Mouse (Mus musculus): ENCODE data around the gene Xpnpep1. TPM values are rescaled to one million over a fixed set of nuclear protein-coding genes. Genes with fewer than 3 reads are reported as not detected.
A peak's percentile ranks its signal among the peaks of the same experiment; 100 is the strongest.

Xpnpep1 gene
- polyA plus RNA-seq, 1 experiment from 2014 or later = 150 TPM

DNA sequence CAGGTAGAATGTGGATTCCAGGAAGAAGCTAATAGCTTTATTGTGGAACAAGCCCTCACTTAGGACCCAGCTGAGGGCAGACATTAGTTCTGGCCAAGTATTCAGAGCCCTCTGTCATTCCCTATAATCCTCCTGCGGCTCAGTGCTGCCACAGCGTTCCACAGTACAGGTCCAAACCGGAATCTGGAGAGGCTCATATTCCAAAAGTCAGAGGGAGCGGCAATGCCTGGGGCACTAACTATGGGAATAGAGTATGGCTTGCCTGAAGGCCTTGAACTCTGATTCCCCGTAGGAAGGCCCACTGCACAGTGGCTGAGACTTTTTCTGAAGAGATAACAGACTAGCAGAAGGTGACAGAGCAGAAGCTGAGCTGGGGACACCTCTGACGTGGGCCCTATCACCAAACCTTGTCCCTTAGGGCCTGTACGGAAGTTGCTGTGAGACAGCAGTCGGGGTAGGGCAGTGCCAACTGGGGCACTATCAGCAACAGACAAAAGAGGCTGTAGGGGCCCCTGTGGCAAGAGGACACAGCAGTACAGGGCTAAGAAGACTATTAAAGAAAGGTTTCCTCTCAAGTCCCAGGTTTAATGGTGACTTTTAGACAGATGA lies 18.8 kb upstream of the Xpnpep1 start:
- H3K4me1 ChIP-seq (replicated peaks; ENCODE audit: control insufficient read depth, insufficient read depth, low read length) = no peaks in the 10 kb centered on the region
- no peak overlapping the region for H3K9ac ChIP-seq (ENCODE audit: low read length)
- no peak overlapping the region for H3K4me3 ChIP-seq (ENCODE audit: low read depth, low read length)
- H3K4me2 ChIP-seq (ENCODE audit: low read depth, low read length, severe bottlenecking) = no peak overlapping the region
- H3K27me3 ChIP-seq (ENCODE audit: control insufficient read depth, insufficient read depth, low read length) = no peaks in the 10 kb centered on the region
- DNase-seq (ENCODE audit: low spot score) = no peak
- WGBS = 85% methylated on average over 8 of the region's 8 CpGs
- no peaks in the 10 kb centered on the region for H3K9me3 ChIP-seq (ENCODE audit: control insufficient read depth, low read length)
- ATAC-seq (replicated peaks; ENCODE audit: low FRiP score) = no peak
- H3K27ac ChIP-seq (ENCODE audit: low read depth, low read length) = no peak overlapping the region
- no peaks in the 10 kb centered on the region for H3K36me3 ChIP-seq (ENCODE audit: control insufficient read depth, insufficient read depth, low read length)

DNA sequence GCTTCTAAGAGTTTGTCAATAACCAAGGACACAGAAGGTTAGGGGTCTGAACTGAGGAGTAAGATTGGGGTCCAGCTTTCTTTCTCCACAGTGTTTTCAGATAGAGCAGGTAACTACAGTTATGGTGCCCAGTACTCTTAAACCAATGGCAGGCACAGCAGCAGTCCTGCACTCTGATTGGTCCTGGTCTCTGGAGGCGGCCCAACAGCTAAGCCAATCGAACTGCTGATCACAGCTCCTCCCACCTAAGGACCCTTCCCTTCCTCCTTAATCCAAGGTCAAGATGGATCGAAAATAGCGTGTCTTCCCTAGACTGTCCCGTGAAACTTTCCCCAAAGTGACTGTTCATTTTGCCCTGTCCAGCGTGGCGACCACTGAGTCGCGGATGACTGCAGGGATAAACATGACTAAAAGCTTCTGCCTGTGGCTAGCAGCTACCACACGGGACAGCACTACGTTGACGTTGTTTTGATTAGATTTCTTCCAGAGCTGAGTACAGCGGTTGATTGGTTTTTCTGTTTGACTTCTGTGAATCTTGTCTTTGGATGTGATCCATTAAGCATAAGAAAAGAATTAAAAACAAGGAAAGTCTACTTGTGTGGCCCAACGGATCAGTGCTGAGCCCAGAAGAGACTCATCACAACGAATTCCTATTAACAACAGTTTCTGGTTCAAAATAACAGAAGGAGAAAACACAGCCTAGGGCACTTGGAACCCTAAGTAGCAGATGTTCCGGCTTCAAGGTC lies 18.1 kb upstream of the Xpnpep1 start:
- no peak overlapping the region for H3K27ac ChIP-seq (ENCODE audit: low read depth, low read length)
- no peak overlapping the region for H3K9ac ChIP-seq (ENCODE audit: low read length)
- WGBS = 88% methylated on average over 16 of the region's 16 CpGs
- no peak overlapping the region for H3K4me3 ChIP-seq (ENCODE audit: low read depth, low read length)
- DNase-seq (ENCODE audit: low spot score) (no peak), ATAC-seq (replicated peaks; ENCODE audit: low FRiP score) (no peak)
- H3K36me3 ChIP-seq (ENCODE audit: control insufficient read depth, insufficient read depth, low read length) = no peaks in the 10 kb centered on the region
- H3K27me3 ChIP-seq (ENCODE audit: control insufficient read depth, insufficient read depth, low read length) = no peaks in the 10 kb centered on the region
- H3K4me1 ChIP-seq (replicated peaks; ENCODE audit: control insufficient read depth, insufficient read depth, low read length) = no peaks in the 10 kb centered on the region
- no peaks in the 10 kb centered on the region for H3K9me3 ChIP-seq (ENCODE audit: control insufficient read depth, low read length)
- no peak overlapping the region for H3K4me2 ChIP-seq (ENCODE audit: low read depth, low read length, severe bottlenecking)

DNA sequence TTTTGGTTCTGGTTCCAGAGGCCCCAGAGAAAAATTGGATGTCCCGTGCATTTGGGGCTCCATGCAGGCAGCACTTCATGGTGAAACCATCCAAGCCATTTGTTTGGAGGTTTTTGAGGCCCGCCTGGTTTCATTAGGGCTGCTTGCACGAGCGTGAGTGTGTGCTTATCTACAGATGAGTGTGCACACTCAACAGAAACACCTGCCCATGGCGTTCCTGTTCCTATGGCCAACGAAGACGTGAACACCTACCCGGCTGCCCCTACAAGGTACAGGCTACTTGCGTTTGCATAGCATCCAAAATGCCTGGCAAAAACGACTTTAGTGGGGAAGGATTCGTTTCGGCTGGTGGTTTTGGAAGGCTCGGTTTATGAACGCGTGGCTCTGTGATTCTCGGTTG lies 13.3 kb upstream of the Xpnpep1 start:
- Histone ChIP-seq H3K4me3 (ENCODE audit: low read depth, low read length) (no peak overlapping the region), H3K27me3 (ENCODE audit: control insufficient read depth, insufficient read depth, low read length) (no peaks in the 10 kb centered on the region), H3K36me3 (ENCODE audit: control insufficient read depth, insufficient read depth, low read length) (no peaks in the 10 kb centered on the region), H3K4me2 (ENCODE audit: low read depth, low read length, severe bottlenecking) (no peak overlapping the region), H3K4me1 (replicated peaks; ENCODE audit: control insufficient read depth, insufficient read depth, low read length) (peaks cover 7% of the 10 kb centered on the region; the same call in 1 of the 2 replicates), H3K9me3 (ENCODE audit: control insufficient read depth, low read length) (no peaks in the 10 kb centered on the region), H3K9ac (ENCODE audit: low read length) (no peak overlapping the region), H3K27ac (ENCODE audit: low read depth, low read length) (no peak overlapping the region)
- DNase-seq (ENCODE audit: low spot score) (no peak), ATAC-seq (replicated peaks; ENCODE audit: low FRiP score) (no peak)
- 92% methylated on average over 16 of the region's 16 CpGs for WGBS

- Histone ChIP-seq H3K4me3 (ENCODE audit: low read depth, low read length) (no peak overlapping the region), H3K4me2 (ENCODE audit: low read depth, low read length, severe bottlenecking) (peak overlapping the region; percentile 36), H3K36me3 (ENCODE audit: control insufficient read depth, insufficient read depth, low read length) (no peaks in the 10 kb centered on the region), H3K9ac (ENCODE audit: low read length) (no peak overlapping the region), H3K27ac (ENCODE audit: low read depth, low read length) (no peak overlapping the region), H3K9me3 (ENCODE audit: control insufficient read depth, low read length) (no peaks in the 10 kb centered on the region), H3K27me3 (ENCODE audit: control insufficient read depth, insufficient read depth, low read length) (no peaks in the 10 kb centered on the region), H3K4me1 (replicated peaks; ENCODE audit: control insufficient read depth, insufficient read depth, low read length) (peaks cover 7% of the 10 kb centered on the region; the same call in 1 of the 2 replicates)
- ATAC-seq (replicated peaks; ENCODE audit: low FRiP score) (no peak; the same call in 1 of the 2 replicates), DNase-seq (ENCODE audit: low spot score) (peak; percentile 67)
- whole genome bisulfite sequencing = 22% methylated on average over 19 of the region's 19 CpGs
Observed at GRCm38 (mm10) chr19:53052031-53052670, 12.1 kb upstream of the Xpnpep1 start.

DNA sequence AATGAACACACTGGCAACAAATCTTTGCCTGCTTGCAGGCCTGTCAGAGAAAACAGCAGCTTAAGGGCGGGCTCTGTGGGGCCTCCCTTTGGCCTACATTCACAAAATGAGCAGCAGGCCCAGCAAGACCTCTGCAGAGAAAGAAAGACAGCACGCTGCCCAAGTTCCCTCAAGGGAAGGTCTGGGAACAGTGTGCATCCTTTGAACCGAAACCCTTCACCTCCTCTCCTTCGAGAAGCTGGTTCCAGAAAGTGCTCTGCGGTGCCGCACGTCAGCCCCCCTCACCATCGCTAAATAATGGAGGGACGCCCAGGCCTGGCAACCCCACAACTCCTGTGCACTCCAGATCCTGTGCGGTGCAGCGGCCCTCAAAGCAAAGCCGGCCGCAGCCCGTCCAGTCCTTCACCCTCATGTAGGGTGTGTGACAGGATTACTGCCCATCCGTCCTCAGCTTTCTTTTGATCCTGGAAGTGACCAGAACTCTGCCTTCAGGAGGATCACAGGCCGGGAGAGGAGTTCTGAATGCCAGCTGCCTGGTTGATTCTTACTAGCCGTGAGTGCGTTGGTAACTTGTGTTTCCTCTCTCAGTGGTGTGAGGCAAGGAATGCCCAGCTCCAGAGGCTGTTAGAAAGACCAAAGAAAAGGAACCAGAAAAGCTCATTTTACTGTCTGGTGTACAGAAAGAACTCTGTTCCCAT lies 11.4 kb upstream of the Xpnpep1 start:
- 65% methylated on average over 18 of the region's 18 CpGs for WGBS
- Histone ChIP-seq H3K9me3 (ENCODE audit: control insufficient read depth, low read length) (no peaks in the 10 kb centered on the region), H3K36me3 (ENCODE audit: control insufficient read depth, insufficient read depth, low read length) (no peaks in the 10 kb centered on the region), H3K27ac (ENCODE audit: low read depth, low read length) (no peak overlapping the region), H3K27me3 (ENCODE audit: control insufficient read depth, insufficient read depth, low read length) (no peaks in the 10 kb centered on the region), H3K4me1 (replicated peaks; ENCODE audit: control insufficient read depth, insufficient read depth, low read length) (peaks cover 7% of the 10 kb centered on the region; the same call in 1 of the 2 replicates), H3K4me3 (ENCODE audit: low read depth, low read length) (no peak overlapping the region), H3K4me2 (ENCODE audit: low read depth, low read length, severe bottlenecking) (no peak overlapping the region), H3K9ac (ENCODE audit: low read length) (no peak overlapping the region)
- ATAC-seq (replicated peaks; ENCODE audit: low FRiP score) = 0 out of 2 replicates have a peak, but pooled peaks have one; percentile 36
- DNase-seq (ENCODE audit: low spot score) = no peak

DNA sequence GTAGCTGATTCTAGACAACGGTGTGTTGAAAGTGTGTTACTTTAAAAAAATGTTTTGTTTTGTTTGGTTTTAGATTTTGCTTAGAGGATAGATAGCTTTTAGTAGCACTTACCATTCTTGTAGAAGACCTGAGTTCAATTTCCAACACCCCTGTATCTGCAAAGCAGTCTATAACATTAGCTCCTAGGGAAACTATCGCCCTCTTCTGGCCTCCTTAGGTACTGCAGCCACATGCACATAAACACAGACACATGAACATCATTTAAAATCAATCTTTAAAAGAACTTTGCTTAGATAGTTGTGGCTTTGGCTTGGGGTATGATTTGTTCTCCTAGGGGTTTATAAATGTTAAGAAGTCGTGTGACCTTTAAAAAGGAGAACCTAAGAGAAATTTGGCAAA lies 10.1 kb upstream of the Xpnpep1 start:
- ATAC-seq (replicated peaks; ENCODE audit: low FRiP score) = no peak

GRCm38 (mm10) chr19:53047208-53047607 lies 7.2 kb upstream of the Xpnpep1 start:
- Histone ChIP-seq H3K4me2 (ENCODE audit: low read depth, low read length, severe bottlenecking) (no peak overlapping the region), H3K9ac (ENCODE audit: low read length) (no peak overlapping the region), H3K36me3 (ENCODE audit: control insufficient read depth, insufficient read depth, low read length) (no peaks in the 10 kb centered on the region), H3K4me1 (replicated peaks; ENCODE audit: control insufficient read depth, insufficient read depth, low read length) (peaks cover 7% of the 10 kb centered on the region; the same call in 1 of the 2 replicates), H3K27ac (ENCODE audit: low read depth, low read length) (no peak overlapping the region), H3K27me3 (ENCODE audit: control insufficient read depth, insufficient read depth, low read length) (no peaks in the 10 kb centered on the region), H3K4me3 (ENCODE audit: low read depth, low read length) (no peak overlapping the region), H3K9me3 (ENCODE audit: control insufficient read depth, low read length) (no peaks in the 10 kb centered on the region)
- WGBS = 86% methylated on average over 5 of the region's 5 CpGs
- DNase-seq (ENCODE audit: low spot score) (no peak), ATAC-seq (replicated peaks; ENCODE audit: low FRiP score) (no peak)

More for the DNA sequence above, 10.1 kb upstream of the Xpnpep1 start:
- no peak overlapping the region for H3K27ac ChIP-seq (ENCODE audit: low read depth, low read length)
- no peak for DNase-seq (ENCODE audit: low spot score)
- no peak overlapping the region for H3K9ac ChIP-seq (ENCODE audit: low read length)
- no peak overlapping the region for H3K4me2 ChIP-seq (ENCODE audit: low read depth, low read length, severe bottlenecking)
- H3K36me3 ChIP-seq (ENCODE audit: control insufficient read depth, insufficient read depth, low read length) = no peaks in the 10 kb centered on the region
- no peaks in the 10 kb centered on the region for H3K9me3 ChIP-seq (ENCODE audit: control insufficient read depth, low read length)
- no peaks in the 10 kb centered on the region for H3K27me3 ChIP-seq (ENCODE audit: control insufficient read depth, insufficient read depth, low read length)
- WGBS = 82% methylated on average over 3 of the region's 3 CpGs
- peaks cover 7% of the 10 kb centered on the region; the same call in 1 of the 2 replicates for H3K4me1 ChIP-seq (replicated peaks; ENCODE audit: control insufficient read depth, insufficient read depth, low read length)
- no peak overlapping the region for H3K4me3 ChIP-seq (ENCODE audit: low read depth, low read length)

- no peak overlapping the region for H3K9ac ChIP-seq (ENCODE audit: low read length)
- no peaks in the 10 kb centered on the region for H3K36me3 ChIP-seq (ENCODE audit: control insufficient read depth, insufficient read depth, low read length)
- no peak overlapping the region for H3K4me2 ChIP-seq (ENCODE audit: low read depth, low read length, severe bottlenecking)
- DNase-seq (ENCODE audit: low spot score) = no peak
- no peaks in the 10 kb centered on the region for H3K9me3 ChIP-seq (ENCODE audit: control insufficient read depth, low read length)
- 90% methylated on average over 13 of the region's 13 CpGs for WGBS
- no peaks in the 10 kb centered on the region for H3K27me3 ChIP-seq (ENCODE audit: control insufficient read depth, insufficient read depth, low read length)
- H3K27ac ChIP-seq (ENCODE audit: low read depth, low read length) = no peak overlapping the region
- H3K4me3 ChIP-seq (ENCODE audit: low read depth, low read length) = no peak overlapping the region
- no peaks in the 10 kb centered on the region for H3K4me1 ChIP-seq (replicated peaks; ENCODE audit: control insufficient read depth, insufficient read depth, low read length)
- no peak for ATAC-seq (replicated peaks; ENCODE audit: low FRiP score)
Observed at GRCm38 (mm10) chr19:53043423-53044125, 3.6 kb upstream of the Xpnpep1 start.

All from forebrain, embryonic 11.5 days (tissue).